Mouse (Mus musculus): ENCODE results near the gene Rras2. TPM values are rescaled to one million over a fixed set of nuclear protein-coding genes. Genes with fewer than 3 reads are reported as not detected.

Gene Rras2
- total RNA-seq, 1 experiment, result 44.0 TPM

- TF ChIP-seq CHD2 (IDR thresholded peaks at IDR 0.05; ENCODE audit: low read depth, low read length), result no peak
- TF ChIP-seq ZNF384 (IDR thresholded peaks at IDR 0.05; ENCODE audit: low read depth, low read length), result no peak
- TF ChIP-seq ZC3H11A (IDR thresholded peaks at IDR 0.05; ENCODE audit: borderline replicate concordance, low read depth, low read length), result no peak
- no peak for TF ChIP-seq HCFC1 (IDR thresholded peaks at IDR 0.05; ENCODE audit: borderline replicate concordance, insufficient read depth, low read length)
- no peak for TF ChIP-seq MAFK (IDR thresholded peaks at IDR 0.05; ENCODE audit: insufficient read depth, low read depth, low read length)
Observed at GRCm38 (mm10) chr7:114093548-114094174, 23.9 kb downstream of the Rras2 start.

GRCm38 (mm10) chr7:114090892-114091545, 26.6 kb downstream of the Rras2 start:
- no peak for DNase-seq (ENCODE audit: low read depth, low spot score)
- peaks cover 14 to 17% of the 10 kb centered on the region in 2 experiments for H3K4me1 ChIP-seq (ENCODE audit: control insufficient read depth in 2 of 2, insufficient read depth in 2 of 2, low read length in 2 of 2, poor library complexity in 1 of 2)
- TF ChIP-seq ZC3H11A (IDR thresholded peaks at IDR 0.05; ENCODE audit: borderline replicate concordance, low read depth, low read length) (no peak), CHD2 (IDR thresholded peaks at IDR 0.05; ENCODE audit: low read depth, low read length) (no peak), MAFK (IDR thresholded peaks at IDR 0.05; ENCODE audit: insufficient read depth, low read depth, low read length) (no peak), HCFC1 (IDR thresholded peaks at IDR 0.05; ENCODE audit: borderline replicate concordance, insufficient read depth, low read length) (no peak), ZNF384 (IDR thresholded peaks at IDR 0.05; ENCODE audit: low read depth, low read length) (no peak)
- no peaks in the 10 kb centered on the region for H3K36me3 ChIP-seq (ENCODE audit: control insufficient read depth, insufficient read depth, low read length, poor library complexity, severe bottlenecking)
- in situ Hi-C loops (cut with MboI; ENCODE audit: low sequenced_read_pairs in 2 of 2, unreplicated experiment in 2 of 2), result no loop called here
- no peak overlapping the region for H3K4me3 ChIP-seq (ENCODE audit: insufficient read depth in 1 of 2, low read depth in 1 of 2, low read length in 2 of 2, poor library complexity in 1 of 2, severe bottlenecking in 1 of 2)
- no peaks in the 10 kb centered on the region for H3K9me3 ChIP-seq (ENCODE audit: control insufficient read depth, insufficient read depth, low read depth, low read length)
- H3K9ac ChIP-seq (ENCODE audit: insufficient read depth, low read depth, low read length, poor library complexity, severe bottlenecking), result no peak overlapping the region
- H3K27ac ChIP-seq (ENCODE audit: insufficient read depth, low read depth, low read length, poor library complexity, severe bottlenecking), result no peak overlapping the region

More at GRCm38 (mm10) chr7:114093548-114094174, 23.9 kb downstream of the Rras2 start:
- Histone ChIP-seq H3K36me3 (ENCODE audit: control insufficient read depth, insufficient read depth, low read length, poor library complexity, severe bottlenecking) (no peaks in the 10 kb centered on the region), H3K4me1 (ENCODE audit: control insufficient read depth in 2 of 2, insufficient read depth in 2 of 2, low read length in 2 of 2, poor library complexity in 1 of 2) (peaks cover 2 to 12% of the 10 kb centered on the region in 2 experiments), H3K27ac (ENCODE audit: insufficient read depth, low read depth, low read length, poor library complexity, severe bottlenecking) (no peak overlapping the region), H3K9me3 (ENCODE audit: control insufficient read depth, insufficient read depth, low read depth, low read length) (no peaks in the 10 kb centered on the region), H3K9ac (ENCODE audit: insufficient read depth, low read depth, low read length, poor library complexity, severe bottlenecking) (no peak overlapping the region), H3K4me3 (ENCODE audit: insufficient read depth in 1 of 2, low read depth in 1 of 2, low read length in 2 of 2, poor library complexity in 1 of 2, severe bottlenecking in 1 of 2) (no peak overlapping the region)
- DNase-seq (ENCODE audit: low read depth, low spot score), result no peak
- in situ Hi-C loops (cut with MboI; ENCODE audit: low sequenced_read_pairs in 2 of 2, unreplicated experiment in 2 of 2), result no loop called here

GRCm38 (mm10) chr7:114090231-114090630, 27.4 kb downstream of the Rras2 start:
- Histone ChIP-seq H3K36me3 (ENCODE audit: control insufficient read depth, insufficient read depth, low read length, poor library complexity, severe bottlenecking) (no peaks in the 10 kb centered on the region), H3K4me3 (ENCODE audit: insufficient read depth in 1 of 2, low read depth in 1 of 2, low read length in 2 of 2, poor library complexity in 1 of 2, severe bottlenecking in 1 of 2) (no peak overlapping the region), H3K27ac (ENCODE audit: insufficient read depth, low read depth, low read length, poor library complexity, severe bottlenecking) (no peak overlapping the region), H3K9ac (ENCODE audit: insufficient read depth, low read depth, low read length, poor library complexity, severe bottlenecking) (no peak overlapping the region), H3K9me3 (ENCODE audit: control insufficient read depth, insufficient read depth, low read depth, low read length) (no peaks in the 10 kb centered on the region), H3K4me1 (ENCODE audit: control insufficient read depth in 2 of 2, insufficient read depth in 2 of 2, low read length in 2 of 2, poor library complexity in 1 of 2) (peaks cover 14 to 17% of the 10 kb centered on the region in 2 experiments)
- no peak for DNase-seq (ENCODE audit: low read depth, low spot score)
- TF ChIP-seq ZC3H11A (IDR thresholded peaks at IDR 0.05; ENCODE audit: borderline replicate concordance, low read depth, low read length), result no peak
- no peak for TF ChIP-seq ZNF384 (IDR thresholded peaks at IDR 0.05; ENCODE audit: low read depth, low read length)
- no peak for TF ChIP-seq CHD2 (IDR thresholded peaks at IDR 0.05; ENCODE audit: low read depth, low read length)
- no peak for TF ChIP-seq MAFK (IDR thresholded peaks at IDR 0.05; ENCODE audit: insufficient read depth, low read depth, low read length)
- no peak for TF ChIP-seq HCFC1 (IDR thresholded peaks at IDR 0.05; ENCODE audit: borderline replicate concordance, insufficient read depth, low read length)
- in situ Hi-C loops (cut with MboI; ENCODE audit: low sequenced_read_pairs in 2 of 2, unreplicated experiment in 2 of 2), result no loop called here

- Histone ChIP-seq H3K9ac (ENCODE audit: insufficient read depth, low read depth, low read length, poor library complexity, severe bottlenecking) (no peak overlapping the region), H3K36me3 (ENCODE audit: control insufficient read depth, insufficient read depth, low read length, poor library complexity, severe bottlenecking) (no peaks in the 10 kb centered on the region), H3K4me3 (ENCODE audit: insufficient read depth in 1 of 2, low read depth in 1 of 2, low read length in 2 of 2, poor library complexity in 1 of 2, severe bottlenecking in 1 of 2) (no peak overlapping the region), H3K4me1 (ENCODE audit: control insufficient read depth in 2 of 2, insufficient read depth in 2 of 2, low read length in 2 of 2, poor library complexity in 1 of 2) (peaks cover 17 to 18% of the 10 kb centered on the region in 2 experiments), H3K27ac (ENCODE audit: insufficient read depth, low read depth, low read length, poor library complexity, severe bottlenecking) (no peak overlapping the region), H3K9me3 (ENCODE audit: control insufficient read depth, insufficient read depth, low read depth, low read length) (no peaks in the 10 kb centered on the region)
- TF ChIP-seq MAFK (IDR thresholded peaks at IDR 0.05; ENCODE audit: insufficient read depth, low read depth, low read length) (no peak), HCFC1 (IDR thresholded peaks at IDR 0.05; ENCODE audit: borderline replicate concordance, insufficient read depth, low read length) (no peak), ZNF384 (IDR thresholded peaks at IDR 0.05; ENCODE audit: low read depth, low read length) (no peak), CHD2 (IDR thresholded peaks at IDR 0.05; ENCODE audit: low read depth, low read length) (no peak), ZC3H11A (IDR thresholded peaks at IDR 0.05; ENCODE audit: borderline replicate concordance, low read depth, low read length) (no peak)
- in situ Hi-C loops (cut with MboI; ENCODE audit: low sequenced_read_pairs in 2 of 2, unreplicated experiment in 2 of 2), result no loop called here
- DNase-seq (ENCODE audit: low read depth, low spot score), result no peak
Observed at GRCm38 (mm10) chr7:114088918-114089317, 28.7 kb downstream of the Rras2 start.
